Mouse (Mus musculus): Measurements from ENCODE around the gene Smarca2.

DNA sequence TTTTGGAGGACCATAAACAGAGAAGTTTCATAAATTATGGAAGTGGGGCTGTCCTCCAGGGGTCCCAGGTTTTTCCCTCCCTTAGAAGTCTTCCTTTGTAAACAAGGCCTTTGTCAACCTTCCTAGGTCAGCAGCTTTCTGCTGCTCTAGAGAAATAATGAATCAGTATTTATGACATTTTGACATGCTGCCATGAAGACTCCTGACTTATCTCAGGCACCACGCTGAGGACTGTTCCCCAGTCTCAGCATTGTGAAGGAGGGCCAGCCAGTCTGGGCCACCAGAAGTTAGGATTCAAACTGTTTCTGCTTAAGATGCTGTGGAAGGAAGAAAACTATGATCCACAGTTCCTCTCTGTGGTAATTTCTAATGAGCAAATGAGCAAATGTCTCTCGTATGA, 4.8 kb downstream of the Smarca2 start:
- TF ChIP-seq CTCF (IDR thresholded peaks at IDR 0.05; ENCODE audit: low read depth) = no peak
- TF ChIP-seq EP300 (IDR thresholded peaks at IDR 0.05; ENCODE audit: low read depth) = no peak

Measured in liver, embryonic 14.5 days (tissue).